Mouse (Mus musculus) heart, postnatal 25 days (tissue): Measurements from ENCODE around the gene Eif5a. TPM values are rescaled to one million over a fixed set of nuclear protein-coding genes. Genes with fewer than 3 reads are reported as not detected.
"Not testable (repeated sequence)": the region's sequence is repeated elsewhere in the genome, so short reads cannot be mapped to it uniquely, and the experiment has no call there.

ENCODE experiments used
- DNase-seq: peaks from one replicate; pipeline ENCODE4 v3.0.0; 2022; ENCODE audit warnings: low spot score
- intact Hi-C: fragments of 180-260 bp; cut with DNase I; formaldehyde crosslinking; loops from one replicate; pipeline ENCODE4 v1.15.1; 2025
- total RNA-seq, 2 experiments: library from RNA; stranded (reverse); gene quantifications; 2 replicates each; pipeline ENCODE4 v1.2.3; 2021

Gene Eif5a
- total RNA-seq, 2 experiments from 2014 or later, result 427 TPM

DNA sequence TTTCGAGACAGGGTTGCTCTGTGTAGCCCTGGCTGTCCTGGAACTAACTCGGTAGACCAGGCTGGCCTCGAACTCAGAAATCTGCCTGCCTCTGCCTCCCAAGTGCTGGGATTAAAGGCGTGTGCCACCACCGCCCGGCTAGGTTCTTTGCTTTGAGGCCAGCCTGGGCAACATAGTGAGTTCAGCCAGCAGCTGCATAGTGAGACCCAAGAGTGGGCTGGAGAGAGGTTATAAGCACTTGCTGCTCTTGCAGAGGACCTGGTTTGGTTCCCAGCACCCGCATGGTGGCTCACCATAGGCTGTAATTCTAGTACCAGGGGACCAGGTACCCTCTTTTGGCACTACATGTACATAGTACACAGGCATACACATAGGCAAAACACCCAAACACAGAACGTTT is 8.4 kb upstream of the Eif5a start:
- intact Hi-C loops, result loop anchor here (5.0 to 10.0 kb wide), 2 partner anchors 77 to 285 kb away; partner anchors contain the start of gene Slc16a11
- not testable (repeated sequence) for DNase-seq

DNA sequence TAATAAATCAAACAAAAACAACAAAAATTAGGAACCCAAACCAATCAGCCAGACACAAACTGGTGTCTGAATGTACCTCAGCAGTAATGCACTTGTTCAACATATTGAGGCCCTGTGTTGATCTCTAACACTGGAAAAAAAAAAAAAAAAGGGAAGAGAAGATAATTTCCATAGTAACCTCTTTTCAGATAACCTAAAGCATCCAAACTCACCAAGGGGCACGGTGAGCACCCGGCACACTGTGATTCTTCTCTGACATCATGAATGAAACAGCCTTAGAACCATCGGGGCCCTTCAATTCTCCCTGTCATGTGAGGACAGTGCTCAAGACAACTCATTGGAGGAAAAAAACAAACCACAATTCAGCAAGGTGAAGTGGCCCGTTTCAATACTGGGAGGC is 8.0 kb upstream of the Eif5a start:
- DNase-seq, result no peak
- intact Hi-C loops, result loop anchor here (5.0 to 10.0 kb wide), 3 partner anchors 38 to 285 kb away; partner anchors contain the start of gene Slc16a11

- no peak for DNase-seq
- intact Hi-C loops, result loop anchor here (5.0 kb wide), 1 partner anchor 40 kb away; no protein-coding TSS in a partner anchor
Observed at GRCm38 (mm10) chr11:69927501-69927900, 5.7 kb upstream of the Eif5a start.

DNA sequence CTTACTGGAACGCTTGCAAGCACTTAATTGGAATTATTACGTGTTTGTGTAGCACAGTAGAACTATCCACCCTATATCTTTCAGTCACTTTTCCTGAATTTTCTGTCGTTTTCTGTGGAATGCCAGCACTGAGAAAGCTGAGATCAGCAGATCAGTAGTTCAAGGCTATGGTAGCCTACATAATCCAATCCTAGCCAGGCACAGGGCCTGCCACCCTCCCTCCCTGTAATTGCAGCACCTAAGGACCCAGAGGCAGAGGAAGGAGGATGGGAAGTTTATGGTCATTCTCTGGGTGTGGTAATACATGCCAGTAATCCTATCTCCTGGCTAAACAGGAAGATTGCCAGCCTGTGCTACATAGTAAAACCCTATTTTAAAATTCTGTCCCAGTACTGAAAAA is 1.0 kb upstream of the Eif5a start:
- no peak for DNase-seq
- intact Hi-C loops, result loop anchor here (2.0 kb wide), 1 partner anchor 56 kb away; no protein-coding TSS in a partner anchor

- DNase-seq, result no peak
- intact Hi-C loops, result loop anchor here (2.0 kb wide), 1 partner anchor 57 kb away; no protein-coding TSS in a partner anchor
Observed at GRCm38 (mm10) chr11:69922012-69922756, 426 bp upstream of the Eif5a start.

DNA sequence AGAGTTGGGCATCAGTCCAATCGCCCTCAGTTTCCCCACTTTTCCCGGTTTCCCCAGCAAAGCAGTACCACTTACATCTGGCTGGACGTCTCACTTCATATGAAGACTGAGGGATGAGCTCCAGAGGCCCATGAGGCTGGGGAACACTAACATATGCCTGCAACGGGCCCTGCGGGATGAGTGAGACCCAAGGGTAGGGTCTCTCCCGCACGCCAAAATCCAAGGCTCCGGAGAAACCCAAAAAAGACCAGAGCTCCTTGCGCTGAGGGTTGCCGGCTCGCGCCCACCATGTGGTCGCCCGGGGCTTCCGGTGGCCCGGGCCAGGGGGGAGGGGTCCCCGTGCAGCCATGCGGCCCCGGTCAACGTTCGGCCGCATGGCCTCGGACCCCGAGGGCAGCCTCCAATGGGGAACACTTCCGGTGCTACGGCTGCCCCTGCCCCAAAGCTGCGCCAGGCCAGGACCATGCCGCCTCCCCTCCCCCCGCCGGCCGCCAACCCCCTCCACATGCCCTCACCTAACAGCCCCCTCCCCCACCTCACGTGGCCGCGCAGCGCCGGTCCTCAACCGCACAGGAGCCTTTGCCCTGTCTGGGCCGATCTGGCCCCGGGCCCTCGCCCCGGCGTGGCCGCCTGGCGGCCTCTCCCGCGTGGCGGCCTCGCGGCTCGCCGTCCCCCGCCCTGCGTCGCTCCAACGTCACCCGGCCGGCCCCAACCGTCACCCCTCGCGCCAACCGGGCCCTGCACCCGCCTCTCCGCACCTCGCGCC is 1.3 kb downstream of the Eif5a start:
- intact Hi-C loops, result no loop called here

DNA sequence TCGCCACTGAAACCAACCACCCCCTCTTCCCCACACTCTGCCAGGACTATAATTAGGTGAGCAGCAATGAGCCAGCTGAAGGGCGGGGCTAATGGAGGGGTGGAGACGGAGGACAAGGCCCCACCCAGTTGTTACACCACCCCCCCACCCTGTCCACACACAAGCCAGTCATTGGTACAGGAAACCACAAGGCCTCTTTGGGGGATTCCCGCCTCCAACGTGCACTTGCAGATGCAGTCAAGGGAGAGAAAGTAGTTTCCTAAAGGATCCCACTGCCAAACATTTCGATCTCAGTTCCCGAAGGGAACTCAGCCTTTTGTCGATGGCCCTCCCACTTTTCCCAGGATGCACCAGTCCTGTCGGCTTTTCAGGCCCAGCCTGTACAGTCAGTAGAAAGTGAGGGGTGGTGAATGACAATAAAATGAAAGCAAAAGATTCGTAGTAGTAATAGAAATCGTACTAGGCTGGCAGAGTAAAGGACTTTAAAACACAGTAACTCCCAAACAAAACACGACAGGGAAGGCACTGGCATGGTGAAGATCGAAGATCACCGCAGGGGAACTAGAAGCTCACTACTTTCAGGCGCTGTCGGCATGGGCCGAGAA is 2.0 kb downstream of the Eif5a start:
- intact Hi-C loops, result loop anchor here (2.0 to 5.0 kb wide), 2 partner anchors 39 to 237 kb away; partner anchors contain the start of genes Kctd11 and Senp3
- DNase-seq, result peak; percentile 71

More for the DNA sequence above, 1.3 kb downstream of the Eif5a start:
- no peak for DNase-seq

DNA sequence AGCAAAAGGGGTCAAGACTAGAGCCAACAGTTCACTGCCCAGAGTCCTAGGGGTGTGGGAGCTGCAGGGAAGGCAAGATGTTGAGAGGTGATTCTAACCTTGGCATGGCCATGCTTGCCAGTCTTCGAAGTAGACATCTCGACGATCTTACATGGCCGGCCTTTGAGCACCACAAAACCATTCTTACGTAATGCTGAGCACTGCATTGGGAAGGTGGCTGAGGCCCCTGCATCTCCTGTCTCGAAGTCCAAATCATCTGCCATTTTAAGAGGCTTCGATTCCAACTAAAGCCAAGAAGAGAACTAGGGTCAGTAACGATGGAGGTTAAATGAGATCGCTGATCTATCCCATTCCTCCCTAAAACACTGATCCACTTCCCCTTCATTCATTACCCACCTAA is 2.7 kb downstream of the Eif5a start:
- intact Hi-C loops, result loop anchor here (2.0 to 5.0 kb wide), 2 partner anchors 38 to 237 kb away; partner anchors contain the start of genes Kctd11 and Senp3

GRCm38 (mm10) chr11:69918118-69918517 is 3.6 kb downstream of the Eif5a start:
- DNase-seq, result no peak
- intact Hi-C loops, result loop anchor here (2.0 to 5.0 kb wide), 2 partner anchors 37 to 236 kb away; partner anchors contain the start of genes Kctd11 and Senp3

More for the DNA sequence above, 2.7 kb downstream of the Eif5a start:
- DNase-seq, result no peak

GRCm38 (mm10) chr11:69917379-69917948 is 4.3 kb downstream of the Eif5a start:
- intact Hi-C loops, result loop anchor here (5.0 kb wide), 1 partner anchor 235 kb away; the partner anchor contains the start of gene Senp3
- no peak for DNase-seq

DNA sequence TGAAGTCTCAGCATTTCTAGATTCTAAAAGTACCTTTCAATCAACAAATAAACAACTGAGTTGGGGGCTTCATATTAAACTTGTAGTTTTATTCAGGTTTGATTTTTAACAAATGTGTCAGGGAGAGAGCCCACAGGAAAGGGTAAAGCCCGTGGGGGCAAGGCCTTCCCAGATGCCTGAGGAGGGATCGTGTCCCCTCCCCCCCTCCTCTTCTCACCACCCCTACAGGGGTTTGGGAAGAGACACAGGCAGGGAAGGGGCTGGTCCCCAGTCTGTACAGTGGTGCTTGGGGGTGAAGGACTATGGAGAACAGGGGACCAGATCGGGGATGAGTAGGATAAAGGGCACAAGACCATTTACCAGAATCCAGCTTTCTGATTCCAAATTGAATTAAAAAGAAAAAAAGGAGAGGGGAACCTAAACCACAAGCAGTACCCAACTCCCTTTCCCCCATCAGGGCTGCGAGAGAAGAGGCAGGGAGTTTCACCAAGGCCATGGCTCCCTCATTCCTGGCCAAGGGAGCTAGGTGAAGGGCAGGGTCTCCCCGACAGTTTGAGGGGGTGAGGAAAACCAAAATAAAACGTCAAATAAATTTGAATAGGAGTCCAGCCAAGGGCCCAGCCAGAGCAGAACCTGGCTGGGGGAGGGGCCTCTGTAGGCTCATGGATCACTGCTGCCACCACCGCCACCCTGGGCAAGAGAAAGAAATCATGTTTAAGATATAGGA is 4.9 kb downstream of the Eif5a start:
- intact Hi-C loops, result loop anchor here (5.0 kb wide), 1 partner anchor 235 kb away; the partner anchor contains the start of gene Senp3
- DNase-seq, result not testable (repeated sequence)

DNA sequence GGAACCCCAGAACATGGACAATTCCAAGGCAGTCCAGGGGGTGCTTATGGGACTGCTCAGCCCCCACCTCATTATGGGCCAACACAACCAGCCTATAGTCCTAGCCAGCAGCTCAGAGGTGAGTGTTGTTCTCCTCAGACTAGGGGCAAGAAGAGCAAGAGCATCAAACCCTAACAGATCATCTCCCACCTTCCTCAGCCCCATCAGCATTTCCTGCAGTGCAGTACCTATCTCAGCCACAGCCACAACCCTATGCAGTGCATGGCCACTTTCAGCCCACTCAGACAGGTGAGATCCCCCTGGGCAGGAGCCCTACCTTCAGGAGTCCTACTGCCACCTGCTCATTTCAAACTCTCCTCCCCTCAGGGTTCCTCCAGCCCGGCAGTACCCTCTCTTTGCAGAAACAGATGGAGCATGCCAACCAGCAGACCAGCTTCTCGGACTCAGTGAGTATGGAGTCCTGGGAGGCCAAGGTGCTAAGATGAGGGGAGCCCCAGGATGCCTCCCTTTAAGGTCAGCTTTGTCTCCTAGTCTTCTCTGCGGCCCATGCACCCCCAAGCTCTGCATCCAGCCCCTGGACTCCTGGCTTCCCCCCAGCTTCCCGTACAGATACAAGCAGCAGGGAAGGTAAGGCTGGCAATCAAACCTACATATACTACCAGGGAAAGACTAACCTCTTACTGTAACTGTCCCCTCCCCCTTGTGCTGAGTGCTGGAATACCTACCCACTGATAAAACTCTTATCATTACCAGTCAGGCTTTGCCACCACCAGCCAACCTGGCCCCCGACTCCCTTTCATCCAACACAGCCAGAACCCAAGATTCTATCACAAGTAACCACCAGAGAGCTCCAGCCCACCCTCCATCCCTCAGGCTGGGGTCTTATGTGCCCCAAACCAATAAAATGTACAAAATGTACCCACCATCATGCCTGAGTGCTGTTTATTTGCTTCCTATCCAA is 5.8 kb downstream of the Eif5a start:
- DNase-seq, result no peak
- intact Hi-C loops, result loop anchor here (5.0 kb wide), 1 partner anchor 234 kb away; the partner anchor contains the start of gene Senp3

GRCm38 (mm10) chr11:69914917-69915430 is 6.8 kb downstream of the Eif5a start:
- no peak for DNase-seq
- intact Hi-C loops, result loop anchor here (5.0 kb wide), 1 partner anchor 233 kb away; the partner anchor contains the start of gene Senp3

DNA sequence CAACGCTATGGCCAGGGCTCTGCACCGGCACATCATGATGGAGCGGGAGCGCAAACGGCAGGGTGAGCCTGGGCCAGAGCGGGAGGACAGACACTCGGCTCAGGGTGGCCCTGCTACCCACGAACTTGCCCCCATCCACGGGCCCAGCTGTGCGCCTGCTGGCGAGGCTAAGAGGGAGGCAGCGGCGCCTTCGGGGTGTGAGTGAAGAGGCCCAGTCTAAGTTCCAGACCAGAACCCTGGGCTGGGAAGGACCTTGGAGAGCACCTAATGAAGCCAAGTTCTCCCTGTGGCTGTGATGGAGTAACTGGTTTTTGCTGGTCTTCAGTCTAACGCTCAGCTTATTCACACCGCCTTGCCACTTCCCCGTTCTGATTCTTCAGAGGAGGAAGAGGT is 7.4 kb downstream of the Eif5a start:
- DNase-seq, result no peak
- intact Hi-C loops, result no loop called here

- peak; percentile 86 for DNase-seq
- intact Hi-C loops, result no loop called here
Observed at GRCm38 (mm10) chr11:69913554-69914371, 8.0 kb downstream of the Eif5a start, which contains the start of gene Gps2. Gps2 (plus strand) TSS chr11:69913888.

DNA sequence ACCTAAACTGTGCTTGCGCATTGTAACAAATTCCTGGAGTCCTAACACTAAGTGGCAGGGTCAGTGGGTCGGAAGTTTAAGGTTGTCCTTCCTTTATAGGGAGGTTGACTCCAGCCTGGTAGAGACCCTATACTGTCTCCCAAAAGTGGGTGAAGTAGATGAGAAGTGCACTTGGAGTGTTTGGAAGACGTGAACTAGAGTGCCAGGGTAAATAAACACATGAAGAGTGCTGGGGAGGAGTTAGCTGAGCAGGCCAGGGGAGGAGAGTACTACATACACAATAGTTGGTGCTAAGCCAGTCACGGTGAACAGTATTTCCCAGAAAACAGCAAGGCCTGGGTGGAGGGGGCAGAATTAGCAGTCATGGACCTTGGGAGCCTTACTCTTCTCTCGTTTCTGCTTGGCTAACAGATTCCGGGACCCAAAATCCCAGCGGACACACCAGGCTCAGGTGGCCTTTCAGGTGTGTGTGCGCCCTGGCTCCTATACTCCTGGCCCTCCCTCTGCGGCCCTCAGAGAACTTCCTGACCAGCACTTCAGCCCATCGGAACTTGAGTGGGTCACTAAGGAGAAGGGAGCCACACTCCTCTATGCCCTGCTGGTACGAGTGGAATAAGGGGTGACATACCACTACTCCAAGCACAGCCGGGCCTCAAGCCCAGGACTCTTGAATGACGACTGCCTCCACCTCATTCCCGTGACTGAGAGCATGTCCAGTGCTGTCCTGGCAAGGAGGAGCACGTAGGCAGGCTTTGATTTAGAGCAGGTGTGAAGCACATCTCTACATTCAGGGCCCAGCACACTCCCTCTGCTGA is 8.8 kb downstream of the Eif5a start:
- DNase-seq, result no peak
- intact Hi-C loops, result no loop called here
